Mouse (Mus musculus): Measurements from ENCODE around the gene Zfp462.

Gene Zfp462

DNA sequence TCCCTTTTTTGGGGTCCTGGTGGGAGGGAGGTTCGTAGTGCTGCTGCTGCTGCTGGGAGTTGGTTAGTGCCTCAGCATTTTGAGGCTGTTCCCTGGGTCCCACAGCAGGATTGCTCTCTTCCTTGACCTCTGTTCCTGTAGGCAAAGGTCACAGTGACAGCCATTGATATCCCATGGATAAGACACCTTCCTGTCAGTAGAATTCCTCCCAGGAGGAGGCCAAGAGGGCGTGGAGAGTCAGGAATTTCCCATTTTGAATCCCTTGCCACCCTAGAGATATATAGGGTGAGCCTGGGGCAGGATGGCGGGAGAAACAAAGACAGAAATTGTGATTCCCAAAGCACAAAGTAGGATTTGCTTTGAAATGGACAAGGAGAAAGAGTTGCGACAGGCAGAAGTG is 106.5 kb downstream of the Zfp462 start:
- DNase-seq = no peak

DNA sequence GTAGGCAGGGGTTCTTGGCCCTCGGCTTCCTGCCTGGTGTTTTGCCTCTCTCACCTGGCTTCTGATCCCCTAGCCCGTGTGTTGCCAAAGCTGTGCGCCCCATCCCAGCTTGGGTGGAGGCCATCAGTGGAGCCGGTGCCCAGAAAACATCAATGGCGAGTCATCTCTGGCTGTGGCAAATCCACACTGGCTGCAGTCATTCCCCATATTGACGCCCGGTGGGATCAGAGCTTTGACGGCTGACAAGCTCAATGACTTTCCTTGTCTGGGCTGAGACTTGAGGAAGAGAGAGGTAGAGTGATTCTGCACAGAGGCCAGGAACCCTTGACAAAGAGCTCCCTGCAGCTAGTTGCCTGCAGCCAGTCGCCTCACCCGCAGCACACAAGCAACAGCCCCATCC is 107.8 kb downstream of the Zfp462 start:
- DNase-seq = no peak

DNA sequence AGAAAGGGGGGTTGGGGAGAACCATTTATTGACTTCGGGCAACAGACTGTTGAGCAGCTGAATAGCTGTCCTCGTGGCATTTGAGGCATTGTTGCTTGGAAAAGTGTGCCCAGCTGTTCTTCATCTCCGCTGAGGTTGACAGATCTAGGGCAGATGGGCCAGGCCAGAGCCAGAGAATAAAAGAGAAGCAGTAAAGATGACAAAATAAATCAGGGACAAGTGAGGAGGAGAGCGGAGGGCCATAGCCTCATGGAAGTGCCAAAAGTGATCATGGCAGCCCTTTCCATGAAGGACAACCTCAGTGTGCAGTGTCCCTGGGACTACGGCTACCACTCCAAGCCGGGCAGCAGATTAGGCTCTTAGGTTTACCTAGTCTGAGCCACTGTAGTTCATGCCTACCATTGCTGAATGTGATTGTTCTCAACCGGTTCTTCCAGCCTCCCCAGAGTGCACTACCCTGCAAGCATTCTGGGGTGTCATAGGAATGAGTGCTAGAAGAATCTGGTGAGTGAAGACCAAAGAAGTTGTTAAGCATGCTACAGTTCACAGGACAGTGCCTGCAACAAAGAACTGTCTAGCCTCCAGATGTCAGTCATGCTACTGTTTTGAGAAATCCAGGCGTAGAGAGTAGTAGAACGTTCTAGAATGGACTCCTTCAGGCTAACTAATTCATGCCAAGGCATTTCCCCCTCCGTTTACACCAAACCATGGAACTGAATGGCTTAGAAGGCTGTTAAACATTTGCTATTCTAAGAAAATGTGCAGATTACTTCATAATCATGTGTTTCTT is 113.0 kb downstream of the Zfp462 start:
- peak; percentile 68 for DNase-seq

GRCm38 (mm10) chr4:55058901-55059300 is 114.1 kb downstream of the Zfp462 start:
- DNase-seq = no peak

GRCm38 (mm10) chr4:55066341-55067170 is 121.7 kb downstream of the Zfp462 start:
- DNase-seq = no peak

DNA sequence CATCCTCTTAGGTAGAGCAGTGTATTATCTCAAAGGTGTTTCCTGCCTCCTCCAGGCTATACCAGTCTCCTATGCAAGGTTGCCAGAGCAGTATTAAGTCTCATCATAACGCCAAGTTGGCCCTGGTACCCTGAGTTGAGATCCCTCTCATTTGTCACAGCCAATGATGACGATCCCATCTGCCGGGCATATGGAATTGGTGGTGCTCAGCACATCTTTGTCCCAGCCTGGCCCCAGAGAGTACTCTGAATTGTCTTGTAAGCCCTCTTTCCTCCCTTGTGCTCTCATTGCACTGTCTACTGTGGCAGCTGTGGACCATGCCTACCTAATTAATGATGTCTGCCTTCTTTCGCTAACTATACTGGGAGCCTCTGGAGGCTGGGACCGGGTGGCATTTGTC is 126.7 kb downstream of the Zfp462 start:
- no peak for DNase-seq

DNA sequence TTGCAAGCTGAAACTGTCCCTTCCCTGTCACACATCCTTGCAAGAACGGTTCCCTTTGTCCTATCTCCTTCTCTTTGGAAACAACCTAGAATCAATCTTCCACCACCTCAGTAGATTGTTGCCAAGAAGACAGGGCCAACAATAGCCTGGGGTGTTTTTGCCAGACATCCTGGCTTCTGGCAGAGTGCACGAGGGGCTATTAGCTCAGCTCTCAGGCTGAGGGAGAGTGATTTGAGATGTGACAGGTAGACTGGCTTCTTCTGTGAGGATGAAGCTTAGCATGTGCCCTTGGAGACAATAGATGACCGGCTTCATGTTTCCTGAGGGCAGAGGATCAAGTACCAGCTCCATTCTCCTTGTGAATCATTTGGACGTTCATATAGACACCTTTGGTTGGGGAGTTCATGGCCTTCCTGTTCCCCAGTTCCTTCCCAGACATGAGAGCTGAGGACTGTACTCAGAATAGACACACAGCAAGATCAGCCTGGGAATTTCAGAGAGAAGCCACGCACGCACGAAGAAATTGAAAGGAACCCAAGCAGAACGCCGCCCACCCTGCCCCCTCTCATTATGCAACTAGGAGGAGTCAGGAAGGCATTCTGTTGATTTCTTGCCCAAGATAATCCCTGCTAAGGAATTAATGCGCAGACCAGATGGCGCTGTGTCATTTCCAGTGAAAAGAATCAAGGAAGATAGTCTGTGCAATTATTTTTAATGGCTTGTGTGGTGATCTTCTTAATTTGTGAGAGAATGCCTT is 132.5 kb downstream of the Zfp462 start:
- DNase-seq = peak; percentile 56

DNA sequence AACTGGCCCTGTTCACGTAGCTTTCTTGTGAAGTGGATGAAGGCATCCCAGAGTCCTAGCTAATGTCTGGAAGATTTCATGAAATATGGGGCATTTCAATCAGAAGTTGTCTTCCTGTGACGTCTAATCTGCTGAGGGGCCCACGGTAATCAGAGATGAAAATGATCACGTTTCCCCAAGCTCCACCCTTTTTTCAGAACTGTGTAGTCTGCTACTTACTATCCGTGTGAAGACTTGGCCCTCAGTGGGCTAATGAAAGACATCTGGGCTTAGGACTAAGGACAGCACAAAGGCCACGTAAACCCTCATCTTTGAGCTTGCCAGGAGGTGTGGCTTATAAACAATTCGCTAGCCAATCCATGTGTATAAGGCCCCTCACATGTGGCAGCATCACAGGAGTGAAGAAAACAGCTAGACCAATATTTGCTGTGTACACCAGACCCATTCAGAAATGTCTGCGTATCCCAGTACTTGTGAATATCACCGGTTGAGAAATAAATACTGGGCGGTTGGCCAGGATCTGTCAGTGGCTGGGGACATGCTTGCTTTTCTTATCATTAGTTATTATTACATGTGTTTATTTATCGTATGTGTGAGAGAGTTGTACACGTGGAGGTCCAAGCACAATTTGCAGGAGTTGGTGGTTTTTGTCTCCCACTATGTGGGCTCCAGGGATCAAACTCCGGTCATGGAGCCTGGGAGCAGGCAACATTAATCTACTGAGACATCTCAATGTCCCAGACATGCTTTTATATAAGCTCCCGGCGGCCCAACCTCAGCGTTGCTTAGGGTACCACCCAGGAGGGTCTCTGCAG is 133.3 kb downstream of the Zfp462 start:
- DNase-seq = no peak

- DNase-seq = no peak
Observed at GRCm38 (mm10) chr4:55079056-55079455, 134.2 kb downstream of the Zfp462 start.

DNA sequence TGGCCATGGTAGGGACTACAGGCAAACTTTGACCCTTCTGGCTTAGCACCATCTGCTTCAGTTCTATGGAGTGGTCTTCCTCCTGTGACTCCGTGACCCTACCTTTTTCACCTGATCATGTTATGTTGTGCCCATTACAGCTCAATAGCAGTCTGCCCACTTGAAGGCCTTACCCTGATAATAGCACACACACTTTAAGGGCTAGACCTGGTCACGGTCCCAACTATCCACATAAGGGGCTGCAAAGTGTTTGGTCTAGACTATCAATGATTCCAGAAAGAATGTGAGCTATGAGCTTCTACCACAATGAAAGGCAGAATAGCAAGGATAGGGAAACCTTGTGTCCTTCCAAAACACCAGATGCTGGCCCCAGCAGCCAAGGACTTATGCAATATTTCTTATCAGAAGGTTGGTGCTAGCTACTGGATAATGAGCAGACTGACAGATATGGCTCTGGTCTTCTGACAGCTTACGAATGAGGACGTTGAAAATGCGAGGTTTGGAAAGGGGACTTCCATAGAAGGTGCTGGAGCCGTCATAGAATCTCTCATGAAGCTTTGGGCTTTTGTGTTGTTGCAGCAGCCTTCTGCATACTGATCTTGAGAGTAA is 139.3 kb downstream of the Zfp462 start:
- DNase-seq = no peak

DNA sequence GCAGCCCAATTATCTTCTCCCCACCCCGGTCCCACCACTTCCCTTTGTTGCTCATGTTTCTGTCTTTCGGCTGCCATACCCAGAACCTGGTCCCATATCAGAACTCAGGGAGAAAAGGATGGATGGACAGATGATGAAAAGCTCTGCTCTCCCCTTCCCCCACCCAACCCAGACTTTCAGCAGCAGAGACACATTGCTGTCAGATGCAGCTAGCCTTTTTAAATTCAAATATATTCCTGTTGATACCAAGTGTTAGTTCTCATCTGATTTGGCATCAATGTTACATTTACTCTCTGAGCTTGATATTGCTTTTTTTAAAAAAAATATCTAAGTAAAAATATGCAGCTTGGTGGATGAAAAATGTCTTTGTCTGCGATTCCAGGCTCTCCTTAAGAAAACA is 143.3 kb downstream of the Zfp462 start:
- no peak for DNase-seq

DNA sequence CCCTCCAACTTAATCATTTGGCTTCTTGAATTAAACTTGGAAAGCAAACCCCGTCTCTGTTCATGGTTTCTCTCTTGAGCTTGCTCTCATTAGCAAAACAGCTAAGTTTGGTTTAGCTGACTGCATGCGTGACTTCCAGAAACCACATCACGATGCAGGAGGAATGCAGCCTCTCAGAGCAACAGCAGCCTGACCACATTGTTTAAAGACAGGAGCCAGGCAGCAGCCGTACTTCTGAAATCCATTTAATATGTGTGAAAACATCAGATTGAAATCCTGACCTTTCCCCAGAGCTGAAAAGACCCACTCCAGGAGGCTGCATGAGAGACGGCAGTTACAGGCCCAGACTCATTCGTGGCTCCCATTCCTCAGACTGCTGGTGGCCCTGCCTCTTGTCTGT is 144.1 kb downstream of the Zfp462 start:
- no peak for DNase-seq

GRCm38 (mm10) chr4:55097157-55097556 is 152.3 kb downstream of the Zfp462 start:
- DNase-seq = no peak

- DNase-seq = no peak
Observed at GRCm38 (mm10) chr4:55098366-55098765, 153.5 kb downstream of the Zfp462 start.

- no peak for DNase-seq
Observed at GRCm38 (mm10) chr4:55100851-55101250, 156.0 kb downstream of the Zfp462 start.

- no peak for DNase-seq
Observed at GRCm38 (mm10) chr4:55101601-55102000, 156.8 kb downstream of the Zfp462 start.

- DNase-seq = no peak
Observed at GRCm38 (mm10) chr4:55102382-55102781, 157.5 kb downstream of the Zfp462 start.

DNA sequence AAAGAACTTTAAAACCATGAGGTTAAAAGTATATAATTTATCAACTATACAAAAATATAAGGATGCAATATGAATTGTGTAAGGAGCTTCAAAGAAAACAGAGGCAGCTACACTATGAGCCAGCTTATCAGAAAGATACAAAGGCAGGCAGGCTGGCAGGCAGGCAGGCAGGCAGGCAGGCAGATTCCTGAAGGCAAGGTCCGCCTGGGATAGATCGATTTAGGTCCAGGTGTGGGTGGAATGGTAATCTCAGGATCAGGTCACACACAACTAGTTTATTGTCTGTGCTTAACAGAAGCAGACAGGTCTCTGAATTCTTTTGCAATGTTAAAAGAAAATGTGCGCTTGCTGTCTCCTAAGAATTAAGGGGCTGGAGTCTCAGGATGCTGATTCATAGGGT is 158.7 kb downstream of the Zfp462 start:
- DNase-seq = no peak

DNA sequence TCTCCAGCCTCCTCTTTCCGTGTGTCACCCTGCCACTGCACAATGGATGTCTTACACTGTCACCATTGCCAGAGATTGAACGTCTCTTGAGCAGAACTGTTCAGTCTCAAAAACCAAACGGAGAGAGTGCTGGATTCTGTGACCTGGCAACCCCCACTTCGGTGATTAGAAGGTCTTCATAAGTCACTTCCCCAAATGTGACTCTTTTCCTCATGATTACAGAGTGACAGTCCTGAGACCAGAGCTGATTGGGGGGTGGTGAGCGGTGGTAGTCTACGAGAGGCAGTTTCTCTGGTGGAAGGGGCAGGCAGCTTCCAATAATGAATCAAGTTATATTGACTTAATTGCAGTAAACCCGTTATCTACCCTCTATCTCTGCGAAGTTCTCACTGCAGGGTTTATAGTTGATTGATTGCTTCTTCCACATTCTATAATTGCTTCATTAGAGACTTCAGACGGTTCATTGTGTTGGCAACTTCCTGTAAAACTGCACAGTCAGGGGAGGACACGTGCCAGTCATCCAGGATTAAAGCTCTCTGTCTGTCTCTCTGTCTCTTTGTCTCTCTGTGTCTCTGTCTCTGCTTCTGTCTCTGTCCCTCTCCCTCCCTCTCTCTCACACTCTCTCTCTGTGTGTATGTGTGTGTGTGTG is 173.1 kb downstream of the Zfp462 start:
- DNase-seq = no peak

- no peak for DNase-seq
Observed at GRCm38 (mm10) chr4:55121126-55121525, 176.3 kb downstream of the Zfp462 start.

DNA sequence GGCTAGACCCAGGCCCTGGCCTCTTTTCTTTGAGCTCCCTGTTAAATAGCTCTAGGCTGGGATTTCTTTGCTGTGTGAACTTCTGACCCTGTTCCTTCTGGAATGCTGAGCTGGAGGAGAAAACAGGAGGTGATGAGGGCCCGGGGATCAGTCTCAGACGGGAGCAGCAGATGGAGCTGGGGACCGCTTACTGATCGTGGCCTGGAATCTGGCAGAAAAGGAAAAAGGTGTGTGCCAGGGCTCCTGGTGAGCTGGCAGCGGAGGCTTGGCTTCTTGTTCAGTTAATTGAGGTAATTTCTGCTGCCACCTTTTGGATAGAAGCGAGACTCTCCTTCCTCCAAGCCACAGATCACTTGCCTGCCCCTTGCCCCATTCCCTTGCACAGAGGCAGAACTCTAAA is 177.1 kb downstream of the Zfp462 start:
- no peak for DNase-seq

- no peak for DNase-seq
Observed at GRCm38 (mm10) chr4:55124126-55124525, 179.3 kb downstream of the Zfp462 start.

Measured in kidney, postnatal 14 days (tissue).